Mouse (Mus musculus): ENCODE data around the gene Pygo2.
A peak's percentile ranks its signal among the peaks of the same experiment; 100 is the strongest.

GRCm38 (mm10) chr3:89458965-89459807 is 29.2 kb downstream of the Pygo2 start:
- TF ChIP-seq RCOR1 (conservative IDR thresholded peaks at IDR 0.05; ENCODE audit: low read depth, low read length) = 0 out of 2 replicates have a peak, but pooled peaks have one; percentile 28
- no peak for TF ChIP-seq ETS1 (conservative IDR thresholded peaks at IDR 0.05; ENCODE audit: low read depth, low read length)
- no peak; the same call in 1 of the 2 replicates for TF ChIP-seq GABPA (IDR thresholded peaks at IDR 0.05; ENCODE audit: insufficient replicate concordance, low read depth, low read length)
- TF ChIP-seq TBP (conservative IDR thresholded peaks at IDR 0.05; ENCODE audit: low read depth, low read length) = 0 out of 2 replicates have a peak, but pooled peaks have one; percentile 52
- no peak for TF ChIP-seq ZC3H11A (IDR thresholded peaks at IDR 0.05; ENCODE audit: low read depth, low read length)
- no peak for TF ChIP-seq CTCF (conservative IDR thresholded peaks at IDR 0.05 in 1 of 2, IDR thresholded peaks at IDR 0.05 in 1 of 2; ENCODE audit: low read depth in 2 of 2, low read length in 2 of 2)
- no peak for TF ChIP-seq PAX5 (IDR thresholded peaks at IDR 0.05; ENCODE audit: low read length)
- no peak for TF ChIP-seq SMC3 (IDR thresholded peaks at IDR 0.05; ENCODE audit: low read depth, low read length)
- peak; percentile 63; the same call in 1 of the 2 replicates for TF ChIP-seq SIN3A (IDR thresholded peaks at IDR 0.05; ENCODE audit: low read length)
- TF ChIP-seq POLR2AphosphoS2 (IDR thresholded peaks at IDR 0.05; ENCODE audit: low read depth, low read length) = no peak

Measured in CH12.LX (cell line).